Mouse (Mus musculus) liver, adult 2 months (tissue): Measurements from ENCODE around the gene Wdr13. TPM values are rescaled to one million over a fixed set of nuclear protein-coding genes. Genes with fewer than 3 reads are reported as not detected.
A peak's percentile ranks its signal among the peaks of the same experiment; 100 is the strongest.

ENCODE experiments used
- DNase-seq: peaks from one replicate; pipeline ENCODE4 v3.0.0-alpha.2; 2011; ENCODE audit warnings: low read depth, low spot score; ENCODE audit errors: extremely low read depth
- H3K27ac ChIP-seq: fragments of 200-500 bp; replicated peaks from 2 replicates; pipeline ENCODE4 v1.5.1; 2012; ENCODE audit warnings: low read depth, mild to moderate bottlenecking, control low read depth, inconsistent platforms, low read length; ENCODE audit not compliant: insufficient read depth
- H3K27me3 ChIP-seq: fragments of 200-500 bp; 2 replicates; pipeline ENCODE4 v1.6.1; 2012; ENCODE audit warnings: mild to moderate bottlenecking, moderate library complexity, low read length, inconsistent platforms; ENCODE audit not compliant: control insufficient read depth, insufficient read depth
- H3K36me3 ChIP-seq: fragments of 200-500 bp; 2 replicates; pipeline ENCODE4 v1.6.1; 2012; ENCODE audit warnings: low read length, inconsistent platforms; ENCODE audit not compliant: control insufficient read depth, insufficient read depth
- H3K4me1 ChIP-seq: fragments of 200-500 bp; 2 replicates; pipeline ENCODE4 v1.6.1; 2011; ENCODE audit warnings: low read length; ENCODE audit not compliant: control insufficient read depth, insufficient read depth
- H3K4me3 ChIP-seq: fragments of 200-500 bp; 2 replicates; pipeline ENCODE4 v1.5.1; 2011; ENCODE audit warnings: low read depth, mild to moderate bottlenecking, control low read depth, low read length, moderate library complexity; ENCODE audit not compliant: insufficient read depth
- H3K79me2 ChIP-seq: fragments of 200-500 bp; 2 replicates; pipeline ENCODE4 v1.6.1; 2012; ENCODE audit warnings: inconsistent platforms, mild to moderate bottlenecking, low read length, moderate library complexity; ENCODE audit not compliant: control insufficient read depth, insufficient read depth
- H3K9ac ChIP-seq: fragments of 200-500 bp; 2 replicates; pipeline ENCODE4 v1.6.1; 2012; ENCODE audit warnings: low read depth, mild to moderate bottlenecking, control low read depth, inconsistent platforms, low read length
- CTCF ChIP-seq: fragments of 200-500 bp; IDR thresholded peaks from 2 replicates; pipeline ENCODE4 v1.5.1; 2011; ENCODE audit warnings: low read depth, low read length, control low read depth
- POLR2A ChIP-seq: fragments of 200-500 bp; IDR thresholded peaks from 2 replicates; pipeline ENCODE4 v1.6.1; 2011; ENCODE audit warnings: low read length, control low read depth; ENCODE audit not compliant: insufficient read depth; ENCODE audit errors: extremely low read depth
- WGBS: fragments of 180-500 bp; shearing (Covaris S2); methylation state at CpG from one replicate; pipeline ENCODE4 v1.1.7; 2018; 5-methylcytosine and 5-hydroxymethylcytosine counted together
- polyA plus RNA-seq: library from polyadenylated mRNA; depleted of rRNA; stranded (reverse); fragments of >200 nt; gene quantifications from 2 replicates; pipeline ENCODE4 v1.2.3, GENCODE M21; 2012
- total RNA-seq: library from RNA; depleted of rRNA; stranded (reverse); fragments of >200 nt; gene quantifications from 2 replicates; pipeline ENCODE4 v1.2.3, GENCODE M21; 2014

Wdr13 gene
- total and polyA plus RNA-seq, 2 experiments: 16.7 to 49.8 TPM

GRCm38 (mm10) chrX:8125235-8125634 lies 7.5 kb downstream of the Wdr13 start:
- H3K9ac ChIP-seq: no peak overlapping the region
- H3K36me3 ChIP-seq: peaks cover 10% of the 10 kb centered on the region
- TF ChIP-seq POLR2A: no peak
- TF ChIP-seq CTCF: 0 out of 2 replicates have a peak, but pooled peaks have one; percentile 18
- no peak overlapping the region for H3K4me3 ChIP-seq
- H3K27me3 ChIP-seq: no peaks in the 10 kb centered on the region
- DNase-seq: no peak
- WGBS: 84% methylated on average over 7 of the region's 7 CpGs
- H3K4me1 ChIP-seq: no peaks in the 10 kb centered on the region
- H3K79me2 ChIP-seq: no peaks in the 10 kb centered on the region
- no peak overlapping the region for H3K27ac ChIP-seq

- Histone ChIP-seq H3K4me3 (no peak overlapping the region), H3K4me1 (no peaks in the 10 kb centered on the region), H3K27ac (no peak overlapping the region), H3K36me3 (peaks cover 7% of the 10 kb centered on the region), H3K79me2 (no peaks in the 10 kb centered on the region), H3K27me3 (no peaks in the 10 kb centered on the region), H3K9ac (no peak overlapping the region)
- TF ChIP-seq CTCF (no peak), POLR2A (no peak)
- DNase-seq: no peak
- WGBS: 93% methylated on average over 6 of the region's 6 CpGs
Observed at GRCm38 (mm10) chrX:8123821-8124470, 8.7 kb downstream of the Wdr13 start.

- Histone ChIP-seq H3K9ac (no peak overlapping the region), H3K27ac (no peak overlapping the region), H3K27me3 (no peaks in the 10 kb centered on the region), H3K4me3 (no peak overlapping the region), H3K36me3 (no peaks in the 10 kb centered on the region), H3K79me2 (no peaks in the 10 kb centered on the region), H3K4me1 (no peaks in the 10 kb centered on the region)
- no peak for DNase-seq
- TF ChIP-seq POLR2A (no peak), CTCF (no peak)
Observed at GRCm38 (mm10) chrX:8117264-8117663, 15.4 kb downstream of the Wdr13 start.

- no peaks in the 10 kb centered on the region for H3K79me2 ChIP-seq
- H3K4me3 ChIP-seq: no peak overlapping the region
- no peak for TF ChIP-seq CTCF
- TF ChIP-seq POLR2A: no peak
- H3K27me3 ChIP-seq: no peaks in the 10 kb centered on the region
- no peak overlapping the region for H3K9ac ChIP-seq
- no peaks in the 10 kb centered on the region for H3K4me1 ChIP-seq
- no peaks in the 10 kb centered on the region for H3K36me3 ChIP-seq
- no peak overlapping the region for H3K27ac ChIP-seq
- no peak for DNase-seq
- WGBS: 60% methylated on average over 4 of the region's 4 CpGs
Observed at GRCm38 (mm10) chrX:8115275-8115674, 17.4 kb downstream of the Wdr13 start.

GRCm38 (mm10) chrX:8105019-8105418 lies 27.7 kb downstream of the Wdr13 start:
- no peaks in the 10 kb centered on the region for H3K36me3 ChIP-seq
- H3K27ac ChIP-seq: no peak overlapping the region
- no peak for DNase-seq
- no peak overlapping the region for H3K4me3 ChIP-seq
- H3K27me3 ChIP-seq: no peaks in the 10 kb centered on the region
- H3K79me2 ChIP-seq: no peaks in the 10 kb centered on the region
- no peak overlapping the region for H3K9ac ChIP-seq
- TF ChIP-seq POLR2A (no peak), CTCF (no peak)
- no peaks in the 10 kb centered on the region for H3K4me1 ChIP-seq
- WGBS: 93% methylated on average over 3 of the region's 3 CpGs

- H3K27me3 ChIP-seq: no peaks in the 10 kb centered on the region
- H3K27ac ChIP-seq: no peak overlapping the region
- H3K4me1 ChIP-seq: peaks cover under 1% of the 10 kb centered on the region; the same call in 1 of the 2 replicates
- H3K4me3 ChIP-seq: no peak overlapping the region
- H3K36me3 ChIP-seq: no peaks in the 10 kb centered on the region
- H3K79me2 ChIP-seq: no peaks in the 10 kb centered on the region
- 59% methylated on average over 7 of the region's 7 CpGs for WGBS
- H3K9ac ChIP-seq: no peak overlapping the region
- no peak for TF ChIP-seq POLR2A
- no peak for TF ChIP-seq CTCF
- DNase-seq: no peak
Observed at GRCm38 (mm10) chrX:8102213-8102668, 30.5 kb downstream of the Wdr13 start.
